Mouse (Mus musculus) brain, embryonic 18.5 days (tissue): ENCODE measurements around the gene Zfhx3.

Source experiments
- DNase-seq: peaks from one replicate; pipeline ENCODE4 v3.0.0-alpha.2; 2012; ENCODE audit warnings: low read depth, low spot score

Zfhx3 gene

DNA sequence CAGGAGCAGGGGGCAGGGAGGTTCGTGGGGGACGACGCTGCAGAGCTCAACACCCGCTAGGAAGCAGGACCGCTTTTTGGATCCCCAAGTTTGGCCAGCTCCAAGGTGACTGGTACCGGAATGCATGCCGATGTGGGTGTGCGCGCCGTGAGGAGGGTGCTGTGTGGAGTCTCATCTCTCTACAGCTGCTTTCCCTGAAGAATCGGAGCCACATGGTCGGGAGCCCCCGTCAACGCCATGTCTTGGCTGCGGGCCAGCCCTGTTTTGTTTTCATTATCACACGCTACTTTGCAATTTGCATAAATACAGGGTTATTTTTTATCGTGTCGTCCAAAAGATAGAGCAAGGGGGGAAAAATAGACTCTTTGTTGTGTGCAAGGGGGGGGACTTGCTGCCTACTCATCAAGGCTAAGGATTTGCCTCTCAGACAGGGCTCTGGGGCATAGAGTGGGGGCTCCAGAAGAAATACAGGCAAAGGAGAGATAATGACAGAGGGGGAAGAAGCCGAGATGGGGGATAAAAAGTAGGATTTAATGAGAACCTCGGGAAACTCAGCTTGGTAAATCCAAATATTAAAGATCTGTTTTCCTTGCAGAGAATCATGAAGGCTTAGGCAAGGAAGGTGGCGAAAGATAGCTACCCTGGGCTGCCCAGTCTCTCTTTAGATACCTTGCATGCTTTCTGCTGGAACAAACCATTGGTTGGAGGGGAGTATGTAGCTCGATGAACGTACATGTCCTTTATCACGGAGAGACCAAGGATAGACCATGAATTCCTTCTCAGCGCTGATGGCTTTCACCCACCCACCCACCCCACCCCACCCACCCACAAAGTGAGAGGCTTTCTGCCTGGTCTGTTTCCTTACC lies 595.5 kb downstream of the Zfhx3 start:
- DNase-seq = no peak

DNA sequence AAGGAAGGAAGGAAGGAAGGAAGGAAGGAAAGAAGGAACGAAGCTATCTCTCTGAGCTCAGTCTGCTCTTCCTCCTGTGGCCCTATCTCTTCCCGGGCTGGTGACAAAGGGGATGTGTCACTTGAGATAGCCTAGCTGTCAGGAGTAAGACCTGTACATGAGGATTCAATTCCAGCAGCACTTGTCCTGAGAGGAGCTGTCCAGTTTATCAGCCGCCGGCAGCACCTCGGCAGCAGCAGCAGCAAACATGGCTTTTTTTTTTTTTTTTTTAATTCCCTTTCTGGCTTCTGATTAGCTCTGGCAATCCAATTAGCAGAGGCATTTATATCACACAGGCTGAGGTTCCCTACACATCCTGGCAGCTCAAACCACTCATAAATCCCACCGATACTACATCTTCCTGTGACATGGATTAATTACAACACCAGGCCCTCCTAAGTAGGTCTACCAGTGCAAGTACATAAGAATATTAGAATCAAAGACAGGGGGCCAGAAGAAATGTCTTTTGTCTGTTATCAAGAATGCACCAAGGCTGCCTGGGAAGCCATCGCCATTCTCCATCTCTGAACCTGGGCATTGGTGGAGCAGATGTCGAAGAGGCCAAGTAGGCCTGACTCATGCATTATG lies 596.6 kb downstream of the Zfhx3 start:
- DNase-seq = no peak

DNA sequence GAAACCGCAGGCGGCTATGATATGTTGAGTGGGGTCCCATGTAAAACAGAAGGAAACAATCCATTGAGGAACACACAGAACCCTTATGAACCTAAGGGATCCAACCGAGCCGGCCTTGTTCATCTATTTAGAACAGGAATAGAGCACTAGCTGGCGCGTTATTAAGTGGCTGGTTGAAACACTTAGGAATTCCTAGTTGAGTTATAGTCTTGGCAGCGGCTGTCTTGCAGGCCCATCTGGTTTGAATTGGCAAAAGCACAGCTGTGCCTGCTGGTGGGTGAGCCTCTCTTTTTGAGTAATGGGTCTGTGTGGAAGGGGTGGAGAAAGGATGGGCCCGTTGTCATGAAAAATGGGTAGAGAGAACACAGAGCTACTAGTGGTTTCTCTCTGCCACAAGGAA lies 610.1 kb downstream of the Zfhx3 start:
- DNase-seq = no peak

DNA sequence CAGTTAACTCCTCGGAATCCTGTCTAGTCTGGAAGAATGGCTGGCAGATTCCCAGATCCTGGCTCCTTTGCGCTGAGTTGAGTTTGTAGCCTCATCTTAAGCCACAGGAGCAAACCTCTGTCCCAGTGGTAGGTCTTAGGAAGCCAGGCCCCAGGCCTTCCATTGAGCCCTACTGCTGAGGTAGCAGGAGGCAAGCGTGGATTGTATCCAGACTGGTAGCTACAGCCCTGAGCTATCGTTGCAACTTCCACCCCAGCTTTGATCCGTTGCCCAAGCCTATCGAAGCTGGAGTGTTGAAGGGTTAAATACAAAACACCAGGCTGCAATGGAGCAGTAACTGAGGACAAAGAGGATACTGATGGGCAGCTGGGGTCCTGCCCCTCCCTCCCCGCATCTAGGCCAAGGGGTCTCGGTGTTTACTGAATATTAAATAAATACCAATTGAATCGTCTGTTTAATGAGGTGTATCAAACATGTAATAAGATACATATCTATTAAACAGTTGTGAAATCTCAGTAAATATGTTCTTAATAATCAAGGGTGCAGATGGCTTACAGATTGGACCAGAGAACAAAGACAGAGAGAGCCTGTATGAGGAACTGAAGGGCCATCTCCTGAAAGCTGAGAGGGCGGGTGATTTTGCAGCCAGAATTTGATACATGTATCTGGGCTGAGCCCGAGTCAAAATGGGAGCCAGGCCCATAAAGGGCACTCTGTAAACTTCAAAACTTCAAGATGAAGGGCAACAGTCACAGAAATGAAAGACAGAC lies 611.5 kb downstream of the Zfhx3 start:
- no peak for DNase-seq

DNA sequence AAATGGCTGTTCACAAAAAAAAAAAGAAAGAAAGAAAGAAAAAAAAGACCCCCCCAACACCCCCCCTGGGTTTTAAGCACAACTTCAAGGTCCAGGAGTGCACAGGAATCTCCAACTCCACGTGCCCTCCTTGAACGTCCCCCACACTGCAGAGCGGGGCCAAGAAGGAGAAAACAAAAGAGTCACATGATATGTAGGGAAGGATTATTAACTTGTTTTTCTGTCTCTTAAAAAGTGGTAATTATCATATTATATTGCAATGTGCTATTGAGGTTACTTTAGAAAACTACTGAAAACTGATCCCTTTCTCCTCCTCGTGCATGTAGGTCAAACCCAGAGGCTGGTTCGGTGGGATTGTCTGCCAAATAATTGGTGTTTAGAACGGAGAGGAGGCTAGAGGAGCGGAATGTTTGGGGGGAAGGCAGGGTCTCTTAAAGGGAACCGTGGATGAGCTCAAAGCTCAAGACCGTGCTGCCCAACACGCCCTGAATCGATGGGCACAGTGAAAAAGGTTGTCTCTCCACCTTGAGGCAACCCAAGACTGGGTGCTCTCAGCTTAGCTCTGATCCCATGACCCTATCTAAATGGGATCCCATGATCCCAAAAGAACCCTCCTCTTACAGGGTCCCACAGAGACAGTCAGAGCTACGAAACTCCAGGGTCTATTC lies 612.3 kb downstream of the Zfhx3 start:
- DNase-seq = no peak

DNA sequence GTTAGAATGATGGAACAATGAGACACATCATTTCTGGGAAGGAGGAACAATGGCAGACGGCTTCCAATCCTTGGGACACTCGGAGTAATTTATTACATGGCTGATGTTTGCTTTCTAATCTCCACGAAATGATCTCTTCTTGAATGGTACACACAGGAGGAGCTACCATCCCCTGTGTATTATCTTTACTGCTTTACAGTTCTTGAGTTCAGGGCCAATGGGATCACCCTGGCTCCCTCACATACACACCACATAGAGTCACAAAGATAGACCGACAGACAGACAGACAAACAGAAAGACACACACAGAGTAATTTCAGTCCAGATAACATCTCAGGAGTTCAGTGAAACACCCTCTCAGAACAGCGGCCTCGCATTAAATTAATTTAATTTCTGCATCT lies 621.0 kb downstream of the Zfhx3 start:
- no peak for DNase-seq

DNA sequence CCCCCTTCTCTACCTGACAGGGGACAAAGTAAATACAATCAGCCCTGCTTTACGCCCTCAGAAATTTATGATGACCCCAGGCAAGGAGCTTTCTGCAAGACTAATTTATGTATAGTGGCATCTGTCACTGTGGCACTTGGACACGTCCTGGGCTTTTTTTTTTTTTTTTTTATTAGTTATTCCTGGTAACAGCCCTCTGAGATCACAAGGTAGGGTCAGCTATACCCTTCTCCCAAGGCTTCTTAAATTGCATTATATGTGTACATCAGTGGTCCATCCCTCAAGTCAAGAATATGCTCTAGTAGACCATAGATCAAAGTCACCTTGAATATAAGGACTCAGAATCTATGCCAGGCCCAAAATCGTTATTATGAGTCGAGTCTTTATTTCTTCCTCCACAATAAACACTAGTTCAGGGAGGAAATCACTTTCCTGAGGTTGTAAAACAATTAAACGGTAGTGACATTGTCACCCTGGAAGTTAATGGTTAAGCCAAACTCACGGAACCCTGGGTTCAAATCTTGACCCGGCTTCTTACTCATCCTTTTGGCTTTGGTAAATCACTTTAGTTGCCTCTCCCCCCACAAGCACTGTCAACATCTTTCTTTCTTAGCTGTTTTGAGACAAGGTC lies 621.6 kb downstream of the Zfhx3 start:
- no peak for DNase-seq

DNA sequence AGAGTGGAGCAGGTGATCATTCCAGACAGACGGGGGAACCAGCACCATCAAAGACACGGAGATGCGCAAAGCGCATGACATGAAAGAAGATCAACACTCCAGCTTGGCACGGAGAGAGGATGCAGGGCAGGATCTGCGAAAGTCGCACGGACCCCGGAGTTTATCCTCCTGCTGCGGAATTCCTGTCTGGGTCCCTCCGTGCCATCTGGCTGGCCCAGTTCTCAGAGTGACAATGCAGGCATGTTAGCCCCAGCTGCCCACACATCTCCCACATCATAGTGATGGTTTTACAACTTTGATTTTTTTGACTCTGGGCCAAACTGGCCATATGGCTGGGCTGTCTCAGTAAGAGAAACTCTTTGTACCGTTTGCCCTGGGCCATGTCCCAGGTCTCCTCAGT lies 623.6 kb downstream of the Zfhx3 start:
- DNase-seq = no peak

DNA sequence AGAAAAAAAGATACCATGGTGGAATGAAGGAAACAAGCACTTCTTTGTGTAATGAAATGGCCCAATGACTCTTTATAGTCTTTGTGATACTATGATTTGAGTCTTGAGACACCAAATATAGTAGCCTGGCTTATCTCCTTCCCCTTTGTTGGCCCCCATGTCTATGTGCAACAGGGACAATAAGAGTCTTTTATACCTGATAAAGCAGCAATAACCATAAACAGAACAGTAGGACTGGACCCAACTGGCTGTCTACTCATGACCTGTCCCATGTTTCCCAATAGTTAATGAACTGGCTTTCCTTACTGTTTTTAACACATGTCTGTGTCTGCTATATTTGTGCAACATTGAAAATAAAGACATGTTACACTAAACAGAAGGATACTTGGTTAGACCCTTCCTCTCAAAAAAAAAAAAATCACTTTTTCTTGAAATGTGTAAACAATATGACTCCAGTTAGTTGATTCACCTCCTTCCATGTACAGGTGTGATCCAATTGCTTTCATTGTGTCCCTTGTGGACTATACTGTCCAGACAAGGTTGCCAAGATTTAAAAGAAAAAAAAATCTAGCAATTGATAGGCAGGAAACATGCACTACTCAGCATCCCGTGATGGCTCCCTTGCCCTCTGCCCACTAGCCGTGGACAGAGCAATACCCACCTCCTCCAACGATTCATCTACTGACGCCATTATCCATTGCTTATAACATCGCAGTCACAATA lies 631.0 kb downstream of the Zfhx3 start:
- no peak for DNase-seq

DNA sequence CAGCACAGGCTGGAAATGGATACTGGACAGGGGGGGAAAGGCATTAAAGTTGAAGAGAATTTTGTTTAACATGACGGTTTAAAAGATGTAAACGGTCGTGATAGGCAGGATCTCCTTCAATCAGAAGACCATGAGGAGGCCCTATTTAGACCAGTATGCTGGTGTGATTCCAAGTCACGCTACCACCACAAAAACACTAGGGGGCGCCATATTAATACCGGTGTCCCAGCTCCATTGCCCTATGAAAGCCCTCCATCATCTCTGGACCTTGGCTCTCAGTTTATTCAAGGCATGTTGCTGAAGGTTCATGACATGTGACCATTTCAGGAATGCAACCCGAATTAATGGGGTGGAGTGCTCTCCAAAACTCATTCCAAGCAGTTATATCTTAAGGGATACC lies 631.7 kb downstream of the Zfhx3 start:
- no peak for DNase-seq

DNA sequence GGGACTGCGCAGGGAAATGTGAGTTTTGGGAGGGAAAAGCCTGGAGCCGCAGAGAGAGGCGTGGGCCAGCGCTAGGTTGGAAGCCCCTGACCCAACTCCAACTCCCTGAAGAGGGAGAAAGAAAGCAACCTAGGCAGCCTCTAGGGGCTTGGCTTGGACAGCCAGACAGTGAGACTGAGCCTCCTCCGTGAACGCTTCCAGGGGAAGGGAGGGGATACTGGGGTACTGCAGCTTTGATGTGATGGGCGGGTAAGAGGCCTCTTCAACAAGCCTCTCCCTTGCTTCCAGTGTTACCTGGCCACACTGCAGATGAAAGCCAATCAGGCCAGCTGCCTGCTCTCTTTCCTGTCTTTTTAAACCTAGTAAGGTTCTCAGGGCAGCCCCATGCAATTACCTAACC lies 635.1 kb downstream of the Zfhx3 start:
- DNase-seq = no peak

DNA sequence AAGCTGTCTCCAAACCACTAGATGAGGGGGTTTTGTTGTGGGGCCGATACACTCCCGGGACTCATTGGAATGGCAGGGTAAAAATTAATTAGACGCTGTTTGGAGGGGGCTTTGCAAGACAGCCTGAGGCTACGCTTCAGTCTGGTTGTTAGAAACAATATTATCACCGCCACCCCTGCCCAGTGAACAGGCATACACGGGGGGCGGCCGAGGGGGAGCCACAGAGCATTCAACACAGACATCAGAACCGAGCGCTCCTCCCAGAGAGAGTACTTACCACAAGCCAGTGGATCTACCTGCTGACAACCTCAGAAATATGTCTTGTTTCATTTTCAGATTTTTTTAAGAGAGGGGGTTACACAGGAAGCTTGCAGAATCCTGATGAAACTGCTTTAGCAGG lies 635.9 kb downstream of the Zfhx3 start:
- no peak for DNase-seq

DNA sequence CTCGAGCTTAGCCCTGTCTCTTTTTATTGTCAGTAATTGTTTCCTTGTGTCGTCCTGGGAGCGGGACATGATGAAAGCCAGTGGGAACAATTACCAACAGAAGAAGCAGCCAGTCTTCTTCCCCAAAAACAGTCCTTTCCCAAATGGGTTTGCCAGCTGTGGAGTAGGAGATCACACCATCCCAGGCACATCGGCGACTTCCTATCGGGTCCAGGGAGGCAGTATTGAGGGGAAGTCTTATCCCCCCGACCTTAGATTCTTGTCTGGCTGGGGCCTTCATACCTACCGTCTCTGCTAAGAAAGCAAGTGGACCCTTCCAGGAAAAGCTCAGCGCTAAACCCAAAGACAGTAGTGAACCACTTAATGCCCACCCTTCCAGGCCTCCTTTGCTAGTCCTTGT lies 637.4 kb downstream of the Zfhx3 start:
- no peak for DNase-seq

DNA sequence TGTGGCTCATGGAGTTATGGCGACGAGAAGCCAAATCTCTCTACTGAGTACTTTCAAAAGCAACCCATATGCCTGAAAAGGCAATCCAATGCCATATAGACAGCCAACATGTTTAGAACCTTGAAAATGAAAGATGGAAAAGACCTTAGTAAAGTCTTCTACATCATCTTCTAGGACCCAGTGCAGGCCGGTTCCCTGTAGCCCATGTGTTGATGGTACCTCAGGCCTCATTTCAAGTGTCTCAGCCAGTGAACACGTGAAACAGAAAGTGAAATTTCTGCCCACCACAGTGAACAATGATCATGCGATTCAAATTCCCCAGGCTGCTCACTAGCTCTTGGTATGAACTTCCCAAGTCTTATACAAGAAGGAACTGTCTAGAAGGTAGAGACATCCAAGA lies 637.9 kb downstream of the Zfhx3 start:
- no peak for DNase-seq

DNA sequence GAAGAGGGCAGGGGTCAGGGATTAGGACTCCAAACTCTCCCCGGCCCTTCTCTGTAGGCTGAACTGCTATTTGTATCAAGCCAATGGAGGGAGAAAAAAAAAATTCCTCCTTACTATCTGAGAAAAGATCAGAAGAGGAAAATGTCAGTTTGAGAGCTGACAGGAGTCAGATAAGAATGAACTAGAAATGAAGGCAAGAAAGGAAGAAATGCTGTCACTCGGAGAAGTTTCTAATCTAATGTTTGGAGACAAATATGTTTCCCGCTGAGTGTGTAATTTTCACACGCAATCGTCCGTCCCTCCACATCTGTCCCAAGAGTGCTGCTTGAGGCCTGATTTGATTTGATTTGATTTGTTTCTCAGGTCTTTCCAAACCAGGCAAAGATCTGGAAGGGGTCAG lies 639.1 kb downstream of the Zfhx3 start:
- no peak for DNase-seq

DNA sequence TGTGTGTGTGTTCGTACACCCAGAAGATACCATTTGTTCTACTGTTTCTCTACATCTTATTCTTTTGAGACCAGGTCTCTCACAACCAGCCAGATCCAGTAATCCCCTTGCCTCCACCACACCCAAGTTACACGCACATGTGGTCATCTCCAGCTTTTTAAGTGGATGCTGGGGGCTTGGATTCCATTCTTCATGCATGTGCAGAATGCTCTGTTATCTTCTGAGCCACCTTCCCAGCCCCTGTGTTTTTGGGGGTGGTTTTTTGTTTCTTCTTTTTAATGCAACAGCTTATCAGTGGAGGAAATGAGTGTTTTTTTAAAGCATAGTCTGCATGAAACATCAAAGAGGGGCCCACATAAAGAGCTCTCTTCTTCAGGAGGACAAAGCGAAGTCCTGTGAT lies 639.8 kb downstream of the Zfhx3 start:
- no peak for DNase-seq

DNA sequence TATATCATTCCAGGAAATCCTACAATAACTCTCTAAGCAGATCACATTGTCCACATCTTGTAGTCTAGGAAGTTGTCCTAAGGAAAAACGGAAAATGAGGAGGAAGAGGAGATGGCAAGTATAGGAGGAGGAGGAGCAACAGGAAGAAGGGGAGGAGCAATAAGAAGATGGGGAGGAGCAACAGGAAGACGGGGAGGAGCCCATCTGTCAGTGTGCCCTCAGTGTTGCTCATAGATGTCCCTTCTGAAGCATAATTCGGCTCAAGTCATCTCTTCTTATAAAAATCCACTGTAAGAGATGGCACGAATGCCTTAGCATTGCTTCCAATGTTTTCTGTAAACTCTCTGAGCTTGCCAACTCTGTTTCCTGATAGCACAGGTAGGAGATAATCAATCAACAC lies 640.8 kb downstream of the Zfhx3 start:
- DNase-seq = no peak

DNA sequence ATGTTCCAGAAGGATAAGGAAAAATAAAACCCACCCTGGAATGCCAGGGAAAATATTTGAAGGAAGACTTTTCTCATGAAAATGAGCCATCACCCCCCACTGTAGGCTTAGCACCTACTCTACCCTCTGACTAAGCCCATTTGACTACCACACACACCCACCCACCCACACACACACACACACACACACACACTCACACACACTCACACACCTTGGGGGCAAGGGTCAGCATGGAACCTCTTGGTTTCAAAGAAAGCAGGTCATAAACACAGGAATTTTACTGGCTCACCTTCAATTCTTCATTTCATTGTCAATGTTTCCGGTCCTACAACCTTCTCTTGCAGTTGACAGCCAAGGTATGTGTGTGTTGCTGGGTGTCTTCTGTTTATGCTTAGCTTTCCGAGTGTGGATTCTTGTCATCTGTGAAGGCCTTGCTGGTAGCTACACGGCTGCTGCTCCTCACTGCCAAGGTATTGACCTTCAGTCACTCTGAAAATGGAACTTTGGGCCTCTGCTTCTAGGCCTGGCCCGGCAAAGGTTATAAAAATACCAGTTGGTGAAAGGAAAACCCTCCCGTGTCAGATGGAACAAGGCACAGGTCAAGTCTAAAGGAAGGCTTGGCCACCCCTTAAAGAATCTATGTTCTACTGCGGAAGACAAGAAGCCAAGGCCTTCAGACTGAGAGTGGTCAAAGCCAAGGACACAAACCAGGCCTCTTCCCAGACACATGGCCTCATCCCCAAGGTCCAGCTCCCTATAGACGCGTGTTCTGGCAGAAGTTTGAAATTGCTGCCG lies 641.6 kb downstream of the Zfhx3 start:
- DNase-seq = no peak

DNA sequence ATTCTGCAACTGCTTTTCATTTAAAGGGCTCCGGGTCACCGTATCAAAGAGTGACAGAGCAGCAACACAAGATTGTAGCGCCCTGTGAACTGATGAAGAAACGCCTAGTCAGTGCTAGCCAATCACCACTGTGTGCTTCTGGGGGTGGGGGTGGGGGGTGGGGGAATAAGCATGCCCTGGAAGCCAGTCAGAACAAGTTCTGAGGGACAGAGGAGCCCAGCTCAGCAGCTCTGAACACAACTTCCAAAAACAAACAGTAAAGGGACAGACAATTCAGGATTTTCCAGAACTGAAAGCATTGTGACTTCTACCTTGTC lies 642.2 kb downstream of the Zfhx3 start:
- DNase-seq = no peak

DNA sequence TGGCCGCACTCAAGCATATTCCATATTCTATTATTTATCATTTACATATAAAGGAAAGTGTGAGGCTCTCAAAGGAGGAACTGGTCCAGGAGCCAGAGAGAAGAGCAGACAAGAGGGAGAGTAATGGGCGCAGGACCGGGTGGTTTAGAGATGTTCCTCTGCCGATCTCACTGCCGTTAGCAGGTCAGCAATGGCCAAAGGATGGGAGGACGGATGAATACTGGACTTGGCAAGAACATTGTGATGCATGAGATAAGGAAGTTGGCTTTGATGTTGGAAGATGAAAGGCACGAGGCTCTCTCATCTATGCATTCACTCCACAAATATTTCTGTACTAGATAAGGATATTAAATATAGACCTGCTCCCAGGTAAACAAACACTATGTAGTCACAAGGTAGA lies 648.6 kb downstream of the Zfhx3 start:
- DNase-seq = no peak
